Mouse (Mus musculus) hindbrain, embryonic 12.5 days (tissue): ENCODE data around the gene Fga. TPM values are rescaled to one million over a fixed set of nuclear protein-coding genes. Genes with fewer than 3 reads are reported as not detected.

Source experiments
- ATAC-seq: fragments of 200-750 bp; cut with Nextera tagmentation; 2 replicates; pipeline ENCODE4 v1.8.0; 2017; ENCODE audit warnings: moderate TSS enrichment; ENCODE audit not compliant: low FRiP score
- H3K27ac ChIP-seq: fragments of 300-500 bp; sonication (generic); 2 replicates; pipeline ENCODE4 v1.5.1; 2016; ENCODE audit warnings: mild to moderate bottlenecking
- H3K27me3 ChIP-seq: fragments of 300-500 bp; sonication (generic); 2 replicates; pipeline ENCODE4 v1.6.1; 2016; ENCODE audit warnings: mild to moderate bottlenecking
- H3K36me3 ChIP-seq: fragments of 300-500 bp; sonication (generic); 2 replicates; pipeline ENCODE4 v1.6.1; 2016; ENCODE audit warnings: mild to moderate bottlenecking
- H3K4me1 ChIP-seq: fragments of 300-500 bp; sonication (generic); 2 replicates; pipeline ENCODE4 v1.6.1; 2016
- H3K4me2 ChIP-seq: fragments of 300-500 bp; sonication (generic); replicated peaks from 2 replicates; pipeline ENCODE4 v1.6.1; 2016; ENCODE audit warnings: mild to moderate bottlenecking
- H3K4me3 ChIP-seq: fragments of 300-500 bp; sonication (generic); 2 replicates; pipeline ENCODE4 v1.5.1; 2016; ENCODE audit warnings: mild to moderate bottlenecking
- H3K9ac ChIP-seq: fragments of 300-500 bp; sonication (generic); 2 replicates; pipeline ENCODE4 v1.6.1; 2016; ENCODE audit warnings: mild to moderate bottlenecking, moderate library complexity
- H3K9me3 ChIP-seq: fragments of 300-500 bp; sonication (generic); replicated peaks from 2 replicates; pipeline ENCODE4 v1.6.1; 2016; ENCODE audit warnings: mild to moderate bottlenecking
- WGBS: fragments of 180-500 bp; shearing (Covaris S2); methylation state at CpG from one replicate; pipeline ENCODE4 v1.1.7; 2016; 5-methylcytosine and 5-hydroxymethylcytosine counted together
- polyA plus RNA-seq: library from polyadenylated mRNA; unstranded; fragments of >200 nt; fragmentation: Nextera tagmentation; extraction: Ambion mirVana; gene quantifications from 2 replicates; pipeline ENCODE4 v1.2.1, GENCODE M21; 2016

Gene Fga
- polyA plus RNA-seq, 1 experiment from 2014 or later, result not detected

DNA sequence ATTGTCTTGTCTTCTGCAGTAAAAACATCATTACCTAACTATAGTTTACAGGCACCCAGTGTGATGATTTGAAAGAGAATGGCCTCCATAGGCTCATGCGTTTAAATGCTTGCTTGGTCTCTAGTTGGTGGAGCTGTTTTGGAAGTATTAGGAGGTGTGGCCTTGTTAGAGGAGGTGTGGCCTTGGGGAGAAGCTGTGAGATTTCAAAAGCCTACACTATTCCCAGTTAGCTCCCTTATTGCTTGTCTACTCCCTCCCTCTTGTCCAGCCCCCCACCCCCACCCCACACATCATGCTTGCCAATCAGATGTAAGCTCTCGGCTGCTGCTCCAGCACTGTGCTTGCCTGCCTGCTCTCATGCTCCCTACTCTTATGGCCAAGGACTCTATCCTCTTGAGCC is 31.2 kb downstream of the Fga start:
- WGBS, result 97% methylated on average over 2 of the region's 2 CpGs
- peaks cover 9% of the 10 kb centered on the region for H3K4me1 ChIP-seq
- no peak overlapping the region for H3K9ac ChIP-seq
- H3K9me3 ChIP-seq, result no peaks in the 10 kb centered on the region
- no peak overlapping the region for H3K4me2 ChIP-seq
- ATAC-seq, result no peak
- H3K36me3 ChIP-seq, result peaks cover 40% of the 10 kb centered on the region
- 0 out of 2 replicates have a peak overlapping the region, but pooled peaks have one; percentile 77 for H3K4me3 ChIP-seq
- H3K27me3 ChIP-seq, result no peaks in the 10 kb centered on the region
- H3K27ac ChIP-seq, result no peak overlapping the region

DNA sequence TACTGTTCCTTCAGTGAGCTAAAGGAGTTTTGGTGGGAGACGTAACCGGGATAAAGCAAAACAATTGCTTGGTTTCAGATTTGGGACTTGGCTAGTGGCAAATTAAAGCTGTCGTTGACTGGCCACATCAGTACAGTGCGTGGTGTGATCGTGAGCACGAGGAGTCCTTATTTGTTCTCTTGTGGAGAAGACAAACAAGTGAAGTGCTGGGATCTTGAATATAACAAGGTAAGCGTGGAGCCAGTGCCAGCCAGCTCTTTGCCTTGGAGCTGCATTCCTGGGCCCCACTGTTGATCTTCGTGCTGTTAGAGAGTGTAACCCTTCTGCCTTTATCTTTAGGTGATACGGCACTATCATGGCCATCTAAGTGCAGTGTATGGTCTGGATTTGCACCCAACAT is 42.0 kb downstream of the Fga start:
- no peak overlapping the region for H3K4me3 ChIP-seq
- ATAC-seq, result no peak
- H3K36me3 ChIP-seq, result peaks cover 82% of the 10 kb centered on the region
- H3K9me3 ChIP-seq, result no peaks in the 10 kb centered on the region
- no peak overlapping the region for H3K27ac ChIP-seq
- no peaks in the 10 kb centered on the region for H3K4me1 ChIP-seq
- 96% methylated on average over 9 of the region's 9 CpGs for WGBS
- no peak overlapping the region for H3K9ac ChIP-seq
- H3K27me3 ChIP-seq, result no peaks in the 10 kb centered on the region
- H3K4me2 ChIP-seq, result no peak overlapping the region

DNA sequence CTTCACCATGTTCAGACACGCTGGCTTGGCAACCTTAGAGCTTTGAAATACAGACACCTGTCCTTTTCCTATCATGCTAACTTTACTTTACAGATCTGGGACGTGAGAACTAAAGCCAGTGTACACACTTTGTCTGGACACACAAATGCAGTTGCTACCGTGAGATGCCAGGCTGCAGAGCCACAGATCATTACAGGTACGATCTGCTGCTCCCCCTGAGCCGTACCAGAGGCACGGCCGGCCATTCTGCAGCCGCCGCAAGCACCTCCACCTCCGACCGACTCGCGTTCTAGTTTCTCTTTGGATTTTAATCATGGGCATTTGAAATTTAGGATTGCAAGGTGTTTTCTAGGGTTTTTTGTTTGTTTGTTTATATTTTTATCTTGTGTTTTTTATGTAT is 43.0 kb downstream of the Fga start:
- H3K4me1 ChIP-seq, result no peaks in the 10 kb centered on the region
- no peak overlapping the region for H3K9ac ChIP-seq
- H3K4me2 ChIP-seq, result no peak overlapping the region
- no peaks in the 10 kb centered on the region for H3K9me3 ChIP-seq
- no peak overlapping the region for H3K4me3 ChIP-seq
- H3K36me3 ChIP-seq, result peaks cover 76% of the 10 kb centered on the region
- 96% methylated on average over 13 of the region's 13 CpGs for WGBS
- H3K27me3 ChIP-seq, result no peaks in the 10 kb centered on the region
- no peak for ATAC-seq
- no peak overlapping the region for H3K27ac ChIP-seq

DNA sequence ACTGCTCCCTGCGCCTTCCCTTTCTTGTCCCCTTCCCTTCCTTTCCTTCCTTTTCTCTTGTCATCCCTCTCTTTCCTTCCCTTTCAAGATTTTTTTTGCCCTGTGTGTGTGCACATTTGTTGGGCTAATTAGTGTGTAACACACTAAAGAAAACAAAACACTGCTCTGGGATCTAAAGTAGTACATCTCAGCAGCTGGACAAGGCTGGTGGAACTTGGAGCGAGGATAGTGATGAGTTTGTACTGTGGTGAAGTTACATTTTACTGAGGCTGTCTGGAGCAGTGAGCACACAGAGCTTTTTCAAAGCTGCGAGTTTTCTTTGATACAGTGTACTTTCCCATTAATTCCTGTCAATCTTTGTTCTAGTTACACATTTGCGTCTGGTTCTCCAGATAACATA is 44.4 kb downstream of the Fga start:
- H3K4me3 ChIP-seq, result no peak overlapping the region
- no peak overlapping the region for H3K9ac ChIP-seq
- peaks cover 81% of the 10 kb centered on the region for H3K36me3 ChIP-seq
- no peak overlapping the region for H3K4me2 ChIP-seq
- H3K27me3 ChIP-seq, result no peaks in the 10 kb centered on the region
- H3K9me3 ChIP-seq, result no peaks in the 10 kb centered on the region
- 91% methylated on average over 4 of the region's 4 CpGs for WGBS
- H3K27ac ChIP-seq, result no peak overlapping the region
- no peak for ATAC-seq
- no peaks in the 10 kb centered on the region for H3K4me1 ChIP-seq

DNA sequence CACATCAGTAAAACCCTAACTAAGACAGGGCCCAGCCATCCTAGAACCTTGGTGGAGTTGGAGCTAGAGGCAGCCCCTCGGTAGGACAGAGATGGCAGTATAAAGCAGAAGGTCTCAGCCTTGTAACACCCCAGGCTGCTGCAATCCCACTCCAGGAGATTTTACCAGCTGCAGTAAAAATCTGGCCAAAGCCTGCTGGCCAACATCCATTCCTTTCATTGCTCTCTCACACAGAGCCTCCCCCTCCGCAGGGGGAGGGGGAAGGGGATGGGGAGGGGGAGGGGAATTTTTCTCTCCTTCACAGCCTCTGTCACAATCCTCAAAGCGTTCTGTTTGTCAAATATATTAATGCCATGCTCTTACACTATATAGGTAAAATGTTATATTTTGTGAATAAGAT is 50.7 kb downstream of the Fga start:
- 32% methylated on average over 3 of the region's 3 CpGs for WGBS
- no peaks in the 10 kb centered on the region for H3K9me3 ChIP-seq
- no peaks in the 10 kb centered on the region for H3K27me3 ChIP-seq
- no peak overlapping the region for H3K9ac ChIP-seq
- no peak overlapping the region for H3K27ac ChIP-seq
- peaks cover 10% of the 10 kb centered on the region for H3K4me1 ChIP-seq
- ATAC-seq, result peak; percentile 49
- peaks cover 25% of the 10 kb centered on the region for H3K36me3 ChIP-seq
- no peak overlapping the region for H3K4me3 ChIP-seq
- no peak overlapping the region for H3K4me2 ChIP-seq

DNA sequence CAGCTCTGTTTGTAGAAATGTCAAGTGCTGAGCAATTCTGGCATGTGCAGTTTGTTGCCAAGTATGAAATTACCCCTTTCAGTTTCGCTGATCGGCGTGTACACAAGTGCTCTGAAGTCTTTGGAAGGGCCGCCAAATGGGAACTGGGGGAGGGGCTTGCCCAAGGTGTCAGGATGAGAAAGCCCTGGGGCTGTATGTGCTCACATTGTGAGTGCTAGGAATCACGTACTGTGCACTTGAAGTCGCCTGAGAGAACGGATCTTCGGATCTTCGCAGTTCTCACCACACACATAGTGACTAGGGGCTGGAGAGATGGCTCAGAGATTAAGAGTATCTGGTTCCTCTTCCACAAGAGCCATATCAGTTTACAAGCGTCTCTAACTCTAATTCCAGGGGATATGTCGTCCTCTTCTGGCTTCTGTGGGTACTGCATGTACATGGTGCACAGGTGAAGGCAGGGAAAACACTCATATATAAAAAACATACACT is 54.7 kb downstream of the Fga start:
- H3K27ac ChIP-seq, result no peak overlapping the region
- peak overlapping the region; percentile 11; the same call in 1 of the 2 replicates for H3K4me3 ChIP-seq
- H3K4me1 ChIP-seq, result peaks cover 10% of the 10 kb centered on the region
- no peaks in the 10 kb centered on the region for H3K36me3 ChIP-seq
- H3K9me3 ChIP-seq, result no peaks in the 10 kb centered on the region
- 4% methylated on average over 11 of the region's 11 CpGs for WGBS
- peak overlapping the region; percentile 48 for H3K4me2 ChIP-seq
- peak; percentile 63 for ATAC-seq
- H3K27me3 ChIP-seq, result no peaks in the 10 kb centered on the region
- no peak overlapping the region for H3K9ac ChIP-seq

Other genes starting within 250 kb of the Fga start
- gene Rbm46, start 149.6 kb upstream of the Fga start, polyA plus RNA-seq, result 4.1 and 5.2 TPM in 2 replicates
- gene Lrat, start 122.1 kb upstream of the Fga start, polyA plus RNA-seq, result 0.04 and 0.10 TPM in 2 replicates
- not detected in 2 replicates for gene Fgg, start 18.4 kb upstream of the Fga start, polyA plus RNA-seq
- gene Fgb, start 23.8 kb downstream of the Fga start, polyA plus RNA-seq, result not detected in 2 replicates
- gene Plrg1, start 29.4 kb downstream of the Fga start, polyA plus RNA-seq, result 105 and 106 TPM in 2 replicates
- 1.1 and 1.3 TPM in 2 replicates for gene Dchs2, start 101.9 kb downstream of the Fga start, polyA plus RNA-seq